Mouse (Mus musculus) spleen, adult 2 months (tissue): ENCODE data around the gene Nfib.

Source experiments
- CTCF ChIP-seq: fragments of 200-500 bp; IDR thresholded peaks from 2 replicates; pipeline ENCODE4 v1.5.1; 2011; ENCODE audit warnings: mild to moderate bottlenecking, inconsistent platforms; ENCODE audit not compliant: insufficient read depth, insufficient read length, insufficient replicate concordance; ENCODE audit errors: extremely low read depth
- POLR2A ChIP-seq: fragments of 200-500 bp; IDR thresholded peaks from 2 replicates; pipeline ENCODE4 v1.6.1; 2011; ENCODE audit warnings: low read depth, low read length, inconsistent platforms

DNA sequence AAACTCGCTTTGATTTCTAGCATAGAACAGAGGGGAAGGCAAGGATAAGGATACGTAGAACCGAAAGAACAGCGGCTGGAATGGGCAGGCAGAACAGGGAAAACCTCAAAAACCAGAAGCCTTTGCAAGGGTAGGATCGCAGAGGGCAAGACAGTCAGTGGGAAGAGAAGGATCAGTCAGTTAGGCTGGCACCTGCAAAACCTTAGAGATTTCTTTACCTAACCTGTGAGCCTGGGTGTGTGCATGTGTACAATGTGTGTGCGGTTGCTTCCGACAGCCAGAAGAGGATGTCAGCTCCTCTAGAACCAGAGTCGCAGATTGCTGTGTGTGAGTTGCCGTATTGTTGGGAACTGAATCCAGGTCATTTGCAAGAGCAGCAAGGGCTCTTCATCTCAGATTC, 67.3 kb downstream of the Nfib start:
- TF ChIP-seq CTCF (no peak), POLR2A (no peak)
